Mouse (Mus musculus) embryonic facial prominence, embryonic 15.5 days (tissue): ENCODE results near the gene Gm37240. TPM values are rescaled to one million over a fixed set of nuclear protein-coding genes. Genes with fewer than 3 reads are reported as not detected.

Source experiments
- ATAC-seq: fragments of 200-750 bp; cut with Nextera tagmentation; 2 replicates; pipeline ENCODE4 v1.8.0; 2017; ENCODE audit warnings: low read depth, moderate TSS enrichment; ENCODE audit not compliant: insufficient number of reproducible peaks, low FRiP score, low TSS enrichment
- H3K27ac ChIP-seq: fragments of 300-500 bp; sonication (generic); replicated peaks from 2 replicates; pipeline ENCODE4 v1.5.1; 2015; ENCODE audit warnings: mild to moderate bottlenecking, inconsistent platforms
- H3K27me3 ChIP-seq: fragments of 300-500 bp; sonication (generic); 2 replicates; pipeline ENCODE4 v1.6.1; 2015; ENCODE audit warnings: inconsistent platforms
- H3K36me3 ChIP-seq: fragments of 300-500 bp; sonication (generic); 2 replicates; pipeline ENCODE4 v1.6.1; 2015; ENCODE audit warnings: mild to moderate bottlenecking, inconsistent platforms
- H3K4me1 ChIP-seq: fragments of 300-500 bp; sonication (generic); 2 replicates; pipeline ENCODE4 v1.6.1; 2015; ENCODE audit warnings: inconsistent platforms
- H3K4me2 ChIP-seq: fragments of 300-500 bp; sonication (generic); replicated peaks from 2 replicates; pipeline ENCODE4 v1.6.1; 2015; ENCODE audit warnings: mild to moderate bottlenecking, inconsistent platforms
- H3K4me3 ChIP-seq: fragments of 300-500 bp; sonication (generic); replicated peaks from 2 replicates; pipeline ENCODE4 v1.5.1; 2015; ENCODE audit warnings: mild to moderate bottlenecking, inconsistent platforms
- H3K9ac ChIP-seq: fragments of 300-500 bp; sonication (generic); 2 replicates; pipeline ENCODE4 v1.6.1; 2015; ENCODE audit warnings: inconsistent platforms
- H3K9me3 ChIP-seq: fragments of 300-500 bp; sonication (generic); replicated peaks from 2 replicates; pipeline ENCODE4 v1.6.1; 2016; ENCODE audit warnings: inconsistent platforms
- WGBS: fragments of 180-500 bp; shearing (Covaris S2); methylation state at CpG from one replicate; pipeline ENCODE4 v1.1.7; 2015; 5-methylcytosine and 5-hydroxymethylcytosine counted together
- polyA plus RNA-seq: library from polyadenylated mRNA; unstranded; fragments of >200 nt; fragmentation: Nextera tagmentation; extraction: Ambion mirVana; gene quantifications from 2 replicates; pipeline ENCODE4 v1.2.1, GENCODE M21; 2015

Gm37240 gene
- polyA plus RNA-seq, 1 experiment from 2014 or later = 12.8 TPM

DNA sequence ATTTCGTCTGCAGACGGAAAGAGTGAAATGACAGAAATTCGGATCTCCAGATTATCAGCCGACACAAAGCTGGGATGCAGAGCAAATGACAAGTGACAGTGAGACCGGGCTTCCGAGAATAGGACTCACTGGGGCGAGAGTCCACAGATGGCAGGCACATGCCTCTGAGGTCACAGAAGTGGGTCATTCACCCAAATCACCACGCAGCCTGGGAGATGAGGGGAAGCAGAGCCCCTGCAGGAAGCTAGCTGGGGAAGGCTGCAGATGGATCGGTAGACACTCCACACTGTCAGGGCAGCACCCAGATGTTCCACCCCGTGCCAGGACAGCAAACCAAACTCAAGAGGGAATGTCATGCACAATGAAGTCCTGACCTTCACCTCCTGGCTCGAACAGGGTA is 372.6 kb downstream of the Gm37240 start:
- Histone ChIP-seq H3K9ac (no peak overlapping the region), H3K4me2 (no peak overlapping the region), H3K4me3 (no peak overlapping the region), H3K27me3 (no peaks in the 10 kb centered on the region), H3K4me1 (0 out of 2 replicates have a peak, but pooled peaks cover 4% of the 10 kb centered on the region), H3K27ac (no peak overlapping the region), H3K9me3 (no peaks in the 10 kb centered on the region), H3K36me3 (no peaks in the 10 kb centered on the region)
- ATAC-seq = no peak
- whole genome bisulfite sequencing = 62% methylated on average over 11 of the region's 11 CpGs

DNA sequence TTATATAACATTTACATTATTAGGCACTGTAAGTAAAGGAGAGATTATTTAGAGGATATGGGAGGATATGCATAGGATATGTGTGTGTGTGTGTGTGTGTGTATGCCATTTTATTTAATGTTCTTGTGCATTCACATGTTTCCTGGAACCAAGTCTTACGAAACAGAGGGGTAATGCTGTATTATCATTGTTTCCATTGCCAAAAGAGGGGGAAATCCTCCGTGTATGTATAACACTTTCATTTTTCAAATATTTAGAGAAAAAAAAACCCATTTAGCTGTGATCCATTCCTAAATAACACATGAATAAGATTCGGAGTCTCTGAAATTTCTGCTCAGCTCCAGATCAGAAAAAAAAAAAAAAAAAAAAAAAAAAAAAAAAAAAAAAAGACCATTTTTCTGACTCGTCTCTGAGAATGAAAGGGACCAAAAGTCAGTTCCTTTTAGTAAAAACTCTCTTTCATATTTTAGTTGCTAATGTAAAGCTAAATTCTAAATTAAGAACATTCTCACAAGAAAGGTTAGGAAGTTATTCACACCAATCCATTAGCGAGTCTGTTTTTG is 378.5 kb downstream of the Gm37240 start:
- no peak for ATAC-seq
- Histone ChIP-seq H3K36me3 (no peaks in the 10 kb centered on the region), H3K9ac (no peak overlapping the region), H3K4me2 (no peak overlapping the region), H3K27ac (no peak overlapping the region), H3K27me3 (no peaks in the 10 kb centered on the region), H3K4me1 (no peaks in the 10 kb centered on the region), H3K4me3 (no peak overlapping the region), H3K9me3 (no peaks in the 10 kb centered on the region)
- whole genome bisulfite sequencing = 78% methylated on average over 5 of the region's 5 CpGs

DNA sequence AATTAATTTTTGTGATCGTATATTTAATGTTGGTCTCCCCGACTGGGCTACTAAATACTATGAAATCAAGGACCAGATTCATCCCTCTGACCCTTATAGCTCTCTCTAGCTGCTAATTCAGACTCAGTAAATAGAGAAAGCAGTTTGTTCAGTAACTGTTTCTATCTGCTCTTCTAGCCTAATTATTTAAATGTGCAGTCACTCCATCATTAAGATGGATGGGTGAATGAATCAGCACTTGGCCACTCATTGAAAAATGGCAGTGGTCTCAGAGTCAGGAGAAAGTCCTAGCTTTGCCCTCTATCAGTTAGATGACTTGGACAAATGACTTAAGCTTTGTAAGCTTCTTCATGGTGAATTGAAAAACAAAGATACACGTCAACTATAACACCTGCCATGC is 387.2 kb downstream of the Gm37240 start:
- 83% methylated on average over 3 of the region's 3 CpGs for WGBS
- Histone ChIP-seq H3K9ac (no peak overlapping the region), H3K4me1 (no peaks in the 10 kb centered on the region), H3K4me2 (no peak overlapping the region), H3K9me3 (no peaks in the 10 kb centered on the region), H3K36me3 (no peaks in the 10 kb centered on the region), H3K4me3 (no peak overlapping the region), H3K27ac (no peak overlapping the region), H3K27me3 (no peaks in the 10 kb centered on the region)
- ATAC-seq = no peak

DNA sequence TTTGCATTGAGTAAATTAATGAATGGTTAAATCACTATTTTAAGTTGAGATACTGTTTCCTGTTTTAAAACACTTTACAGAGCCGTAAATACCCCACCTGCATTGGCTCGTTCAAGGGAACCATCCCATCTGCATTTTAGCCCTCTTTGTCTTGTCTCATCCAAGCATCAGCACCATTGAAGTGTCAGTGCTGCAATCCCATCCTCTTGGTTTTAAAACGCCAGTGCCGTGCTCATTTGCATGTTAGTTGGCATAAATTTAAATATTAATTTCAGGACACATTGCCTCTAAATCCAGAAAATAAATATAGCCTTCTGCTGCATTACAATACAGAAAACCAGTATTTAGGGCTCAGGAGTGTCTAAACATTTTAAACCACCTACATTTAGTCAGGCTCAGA is 391.2 kb downstream of the Gm37240 start:
- Histone ChIP-seq H3K4me1 (no peaks in the 10 kb centered on the region), H3K9ac (no peak overlapping the region), H3K9me3 (no peaks in the 10 kb centered on the region), H3K4me3 (no peak overlapping the region), H3K27me3 (no peaks in the 10 kb centered on the region), H3K27ac (no peak overlapping the region), H3K36me3 (no peaks in the 10 kb centered on the region), H3K4me2 (no peak overlapping the region)
- 78% methylated on average over 4 of the region's 4 CpGs for WGBS
- ATAC-seq = no peak

DNA sequence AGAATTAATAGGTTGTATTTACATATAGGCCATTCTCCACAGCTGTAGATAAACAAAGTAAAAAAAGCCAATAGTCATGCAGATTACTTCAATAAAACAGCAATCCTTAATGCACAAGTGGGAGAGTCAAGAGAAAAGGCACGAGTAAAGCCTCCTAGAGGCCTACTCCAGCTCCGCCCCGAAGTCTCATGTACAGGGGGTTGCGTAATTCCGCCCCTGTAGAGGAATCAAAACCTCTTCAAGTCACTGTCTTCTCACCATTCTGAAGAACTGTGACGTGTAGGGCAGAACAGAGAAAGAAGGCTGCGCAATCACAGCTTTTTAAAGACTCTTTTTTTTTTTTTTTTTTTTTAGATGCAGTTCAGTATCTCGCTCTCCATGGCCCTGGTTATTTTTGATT is 393.5 kb downstream of the Gm37240 start:
- Histone ChIP-seq H3K4me3 (no peak overlapping the region), H3K27ac (no peak overlapping the region), H3K4me2 (no peak overlapping the region), H3K27me3 (no peaks in the 10 kb centered on the region), H3K4me1 (no peaks in the 10 kb centered on the region), H3K9ac (no peak overlapping the region), H3K9me3 (no peaks in the 10 kb centered on the region), H3K36me3 (no peaks in the 10 kb centered on the region)
- ATAC-seq = no peak
- WGBS = 82% methylated on average over 8 of the region's 8 CpGs

DNA sequence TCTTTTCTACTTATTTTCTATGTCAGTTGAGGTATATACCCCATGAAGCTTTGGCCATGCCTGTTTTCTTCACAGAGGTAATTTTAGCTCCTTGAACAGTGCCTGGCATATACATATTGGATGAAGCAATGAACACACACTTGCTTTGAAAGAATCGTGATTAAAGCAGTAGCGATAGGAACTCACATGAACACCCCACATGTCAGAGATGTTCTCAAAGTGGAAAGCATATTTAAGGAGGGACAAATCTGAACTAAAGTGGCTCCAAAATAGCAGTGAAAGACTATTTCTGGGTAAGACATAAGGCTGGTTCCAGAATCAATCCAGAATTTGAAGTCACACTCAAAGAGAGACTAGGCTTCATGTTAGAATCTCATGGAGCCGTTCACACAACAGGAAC is 397.1 kb downstream of the Gm37240 start:
- no peak overlapping the region for H3K27ac ChIP-seq
- no peaks in the 10 kb centered on the region for H3K27me3 ChIP-seq
- H3K9ac ChIP-seq = no peak overlapping the region
- H3K4me2 ChIP-seq = no peak overlapping the region
- H3K36me3 ChIP-seq = no peaks in the 10 kb centered on the region
- H3K9me3 ChIP-seq = no peaks in the 10 kb centered on the region
- H3K4me1 ChIP-seq = no peaks in the 10 kb centered on the region
- WGBS = 71% methylated on average over 3 of the region's 3 CpGs
- ATAC-seq = no peak
- H3K4me3 ChIP-seq = no peak overlapping the region

DNA sequence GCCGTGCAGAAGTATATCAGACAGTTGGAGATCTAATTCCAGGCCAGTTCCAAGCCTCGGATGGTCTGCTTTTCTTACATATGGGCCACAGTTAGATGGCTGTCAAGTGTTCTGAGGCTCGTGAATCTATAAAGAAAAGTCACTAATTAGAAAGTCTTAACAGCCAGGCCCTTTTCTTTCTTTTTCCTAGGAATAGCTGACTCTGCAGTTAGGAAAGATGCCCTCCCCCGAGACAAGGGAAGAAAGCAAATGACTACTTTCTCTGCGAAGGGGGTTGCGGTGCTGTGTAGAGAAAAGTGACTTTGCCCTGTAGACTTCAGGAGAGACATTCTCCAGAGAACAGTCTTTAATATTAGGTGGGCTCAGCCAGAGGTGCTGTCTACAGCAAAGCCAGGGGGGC is 399.9 kb downstream of the Gm37240 start:
- Histone ChIP-seq H3K9me3 (no peaks in the 10 kb centered on the region), H3K4me1 (no peaks in the 10 kb centered on the region), H3K4me3 (no peak overlapping the region), H3K27me3 (no peaks in the 10 kb centered on the region), H3K27ac (no peak overlapping the region), H3K36me3 (no peaks in the 10 kb centered on the region), H3K4me2 (no peak overlapping the region), H3K9ac (no peak overlapping the region)
- 77% methylated on average over 6 of the region's 6 CpGs for WGBS
- no peak for ATAC-seq

DNA sequence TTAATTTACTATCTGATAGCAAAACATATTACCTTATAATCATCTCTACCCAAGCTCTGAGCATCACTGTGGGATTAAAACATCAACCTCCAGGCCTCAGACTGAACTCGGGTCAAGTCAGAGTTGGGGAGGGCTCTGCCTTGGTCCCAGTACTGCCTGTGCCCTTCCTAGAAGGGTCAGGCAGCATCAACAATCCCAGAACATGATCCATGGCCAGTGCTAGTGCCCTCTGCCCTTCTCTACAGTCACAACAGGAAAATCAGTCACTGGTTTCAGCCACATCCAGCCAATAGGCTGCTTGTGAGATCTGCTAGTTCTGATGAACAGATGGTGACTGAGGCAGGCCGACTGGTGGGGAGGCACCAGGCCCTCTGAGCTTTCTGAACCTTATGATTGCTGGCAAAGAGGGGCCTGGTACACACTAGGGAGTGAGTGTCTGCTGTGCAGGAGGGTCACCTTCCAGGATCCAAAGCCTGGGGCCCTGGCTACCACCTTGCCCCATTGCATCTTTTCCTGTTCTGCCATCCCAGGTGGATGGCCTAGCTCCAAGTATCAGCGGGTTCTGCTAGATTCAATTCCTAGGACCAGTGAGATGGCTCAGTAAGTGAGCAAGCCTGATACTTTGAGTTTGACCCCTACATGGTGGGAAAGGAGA is 401.7 kb downstream of the Gm37240 start:
- no peaks in the 10 kb centered on the region for H3K4me1 ChIP-seq
- no peak overlapping the region for H3K4me2 ChIP-seq
- H3K27ac ChIP-seq = no peak overlapping the region
- H3K9me3 ChIP-seq = no peaks in the 10 kb centered on the region
- WGBS = 58% methylated on average over 3 of the region's 3 CpGs
- H3K36me3 ChIP-seq = no peaks in the 10 kb centered on the region
- ATAC-seq = no peak
- no peaks in the 10 kb centered on the region for H3K27me3 ChIP-seq
- H3K4me3 ChIP-seq = no peak overlapping the region
- no peak overlapping the region for H3K9ac ChIP-seq

DNA sequence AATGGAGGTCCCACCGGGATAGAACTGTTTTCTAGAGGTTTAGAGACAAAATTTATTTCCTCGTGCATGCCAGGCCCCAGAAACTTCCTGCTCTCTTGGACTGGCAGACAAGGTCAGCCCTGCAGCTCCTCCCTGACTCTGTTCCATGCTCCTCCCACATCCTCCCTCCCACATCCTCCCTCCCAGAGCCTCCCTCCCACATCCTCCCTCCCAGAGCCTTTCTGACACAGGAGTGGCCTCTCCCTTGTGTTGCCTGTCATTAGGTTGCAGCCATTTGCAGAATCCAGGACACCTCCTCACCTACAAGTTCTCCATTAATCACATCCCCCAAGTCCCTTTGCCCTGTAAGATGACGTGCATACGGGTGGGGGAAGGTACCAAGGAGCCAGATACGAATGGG is 404.7 kb downstream of the Gm37240 start:
- no peaks in the 10 kb centered on the region for H3K4me1 ChIP-seq
- no peak overlapping the region for H3K9ac ChIP-seq
- 39% methylated on average over 5 of the region's 5 CpGs for WGBS
- no peak overlapping the region for H3K4me2 ChIP-seq
- no peak overlapping the region for H3K4me3 ChIP-seq
- ATAC-seq = no peak
- H3K27me3 ChIP-seq = no peaks in the 10 kb centered on the region
- no peaks in the 10 kb centered on the region for H3K9me3 ChIP-seq
- H3K27ac ChIP-seq = no peak overlapping the region
- no peaks in the 10 kb centered on the region for H3K36me3 ChIP-seq

DNA sequence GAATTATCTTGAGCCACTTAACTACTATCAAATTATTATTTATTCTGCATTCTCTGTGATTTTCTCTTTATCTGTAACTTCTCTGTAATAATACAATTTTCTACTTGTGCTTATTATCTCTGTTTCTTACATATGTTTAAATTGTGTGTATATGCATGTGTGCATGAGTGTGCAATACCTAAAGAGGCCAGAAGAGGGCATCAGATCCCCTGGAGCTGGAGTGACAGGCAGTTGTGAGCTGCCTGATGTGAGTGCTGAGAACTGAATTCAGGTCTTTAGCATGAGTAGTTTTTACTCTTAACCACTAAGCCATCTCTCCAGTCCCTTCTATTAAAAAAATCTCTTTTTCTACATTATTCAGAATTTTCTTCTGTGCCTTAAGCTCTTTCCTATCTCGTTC is 406.7 kb downstream of the Gm37240 start:
- no peaks in the 10 kb centered on the region for H3K27me3 ChIP-seq
- H3K36me3 ChIP-seq = no peaks in the 10 kb centered on the region
- H3K9ac ChIP-seq = no peak overlapping the region
- no peak for ATAC-seq
- no peak overlapping the region for H3K4me2 ChIP-seq
- no peaks in the 10 kb centered on the region for H3K9me3 ChIP-seq
- no peak overlapping the region for H3K4me3 ChIP-seq
- H3K27ac ChIP-seq = no peak overlapping the region
- no peaks in the 10 kb centered on the region for H3K4me1 ChIP-seq
- WGBS = 100% methylated on average over 1 of the region's 1 CpGs

DNA sequence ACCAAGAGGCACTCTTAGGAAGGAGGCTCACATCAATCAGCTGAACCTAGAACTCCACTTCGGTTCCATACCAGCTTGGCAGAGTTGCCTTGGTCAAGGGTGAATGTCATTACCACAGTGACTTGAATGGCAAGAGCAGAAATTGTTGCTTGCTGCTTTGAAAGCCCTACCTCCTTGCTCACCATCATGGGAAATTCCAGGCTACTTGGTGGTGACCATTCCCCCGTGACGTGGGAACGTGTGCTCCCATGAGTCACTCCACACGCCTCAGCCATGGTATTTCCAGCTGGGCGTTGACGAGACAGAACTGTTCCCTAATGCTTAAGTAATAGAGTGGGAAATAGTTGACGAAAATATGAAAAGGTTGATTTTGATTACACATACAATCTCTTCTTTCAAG is 408.6 kb downstream of the Gm37240 start:
- no peak overlapping the region for H3K4me3 ChIP-seq
- H3K36me3 ChIP-seq = no peaks in the 10 kb centered on the region
- ATAC-seq = no peak
- H3K27ac ChIP-seq = no peak overlapping the region
- no peaks in the 10 kb centered on the region for H3K9me3 ChIP-seq
- 84% methylated on average over 8 of the region's 8 CpGs for WGBS
- no peak overlapping the region for H3K9ac ChIP-seq
- no peaks in the 10 kb centered on the region for H3K4me1 ChIP-seq
- no peaks in the 10 kb centered on the region for H3K27me3 ChIP-seq
- no peak overlapping the region for H3K4me2 ChIP-seq

DNA sequence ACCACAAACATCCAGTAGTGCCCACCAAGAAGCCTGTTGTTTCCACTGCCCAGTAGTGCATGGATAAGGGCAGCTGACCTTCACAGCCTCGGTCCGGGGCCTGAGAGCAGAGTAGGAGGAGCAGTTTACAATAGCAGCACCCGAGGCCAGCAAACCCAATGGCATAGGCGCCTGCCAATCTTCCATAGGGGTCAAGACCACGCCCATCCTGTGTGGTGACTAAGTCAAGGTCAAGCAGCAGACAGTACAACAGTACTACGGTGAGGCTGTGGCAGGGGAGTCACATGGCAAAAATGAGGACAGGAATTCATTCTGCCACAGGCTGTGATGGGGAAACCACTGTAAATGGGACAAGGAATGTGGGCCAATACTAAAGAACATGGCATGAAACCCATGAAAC is 417.6 kb downstream of the Gm37240 start:
- no peaks in the 10 kb centered on the region for H3K36me3 ChIP-seq
- no peak overlapping the region for H3K4me2 ChIP-seq
- no peak overlapping the region for H3K27ac ChIP-seq
- no peaks in the 10 kb centered on the region for H3K9me3 ChIP-seq
- no peaks in the 10 kb centered on the region for H3K4me1 ChIP-seq
- H3K27me3 ChIP-seq = no peaks in the 10 kb centered on the region
- no peak overlapping the region for H3K4me3 ChIP-seq
- ATAC-seq = no peak
- 73% methylated on average over 6 of the region's 6 CpGs for WGBS
- no peak overlapping the region for H3K9ac ChIP-seq
